Mouse (Mus musculus) limb, embryonic 12.5 days (tissue): ENCODE data around the gene Hist2h3b. TPM values are rescaled to one million over a fixed set of nuclear protein-coding genes. Genes with fewer than 3 reads are reported as not detected.

Source experiments
- ATAC-seq: fragments of 200-750 bp; cut with Nextera tagmentation; 2 replicates; pipeline ENCODE4 v1.8.0; 2017; ENCODE audit warnings: low read depth, moderate TSS enrichment; ENCODE audit not compliant: insufficient number of reproducible peaks, insufficient read depth, low FRiP score, low TSS enrichment
- H3K27ac ChIP-seq: fragments of 300-500 bp; sonication (generic); 2 replicates; pipeline ENCODE4 v1.5.1; 2016; ENCODE audit warnings: mild to moderate bottlenecking, moderate library complexity
- H3K27me3 ChIP-seq: fragments of 300-500 bp; sonication (generic); 2 replicates; pipeline ENCODE4 v1.6.1; 2016; ENCODE audit warnings: mild to moderate bottlenecking, moderate library complexity
- H3K36me3 ChIP-seq: fragments of 300-500 bp; sonication (generic); 2 replicates; pipeline ENCODE4 v1.6.1; 2016; ENCODE audit warnings: mild to moderate bottlenecking, moderate library complexity
- H3K4me1 ChIP-seq: fragments of 300-500 bp; sonication (generic); replicated peaks from 2 replicates; pipeline ENCODE4 v1.6.1; 2016
- H3K4me2 ChIP-seq: fragments of 300-500 bp; sonication (generic); 2 replicates; pipeline ENCODE4 v1.6.1; 2016; ENCODE audit warnings: mild to moderate bottlenecking, moderate library complexity
- H3K4me3 ChIP-seq: fragments of 300-500 bp; sonication (generic); replicated peaks from 2 replicates; pipeline ENCODE4 v1.5.1; 2016; ENCODE audit warnings: mild to moderate bottlenecking
- H3K9ac ChIP-seq: fragments of 300-500 bp; sonication (generic); replicated peaks from 2 replicates; pipeline ENCODE4 v1.6.1; 2016; ENCODE audit warnings: mild to moderate bottlenecking, moderate library complexity
- H3K9me3 ChIP-seq: fragments of 300-500 bp; sonication (generic); 2 replicates; pipeline ENCODE4 v1.6.1; 2016; ENCODE audit warnings: mild to moderate bottlenecking, moderate library complexity
- WGBS: fragments of 180-500 bp; shearing (Covaris S2); methylation state at CpG from one replicate; pipeline ENCODE4 v1.1.7; 2016; 5-methylcytosine and 5-hydroxymethylcytosine counted together
- polyA plus RNA-seq: library from polyadenylated mRNA; unstranded; fragments of >200 nt; fragmentation: Nextera tagmentation; extraction: Ambion mirVana; gene quantifications from 2 replicates; pipeline ENCODE4 v1.2.1, GENCODE M21; 2016

The Hist2h3b gene
- polyA plus RNA-seq, 1 experiment from 2014 or later = 139 TPM

- Histone ChIP-seq H3K4me3 (no peak overlapping the region), H3K4me1 (peaks cover 16% of the 10 kb centered on the region), H3K27ac (no peak overlapping the region), H3K9ac (no peak overlapping the region), H3K27me3 (peaks cover 12% of the 10 kb centered on the region; the same call in 1 of the 2 replicates), H3K9me3 (no peaks in the 10 kb centered on the region), H3K4me2 (no peak overlapping the region), H3K36me3 (no peaks in the 10 kb centered on the region)
- no peak for ATAC-seq
- 40% methylated on average over 10 of the region's 10 CpGs for WGBS
Observed at GRCm38 (mm10) chr3:96254683-96255355, 13.6 kb upstream of the Hist2h3b start.

GRCm38 (mm10) chr3:96255926-96256593 is 12.4 kb upstream of the Hist2h3b start:
- 72% methylated on average over 5 of the region's 5 CpGs for WGBS
- no peaks in the 10 kb centered on the region for H3K36me3 ChIP-seq
- H3K27me3 ChIP-seq = peaks cover 12% of the 10 kb centered on the region; the same call in 1 of the 2 replicates
- no peak for ATAC-seq
- H3K4me1 ChIP-seq = peaks cover 4% of the 10 kb centered on the region
- no peak overlapping the region for H3K9ac ChIP-seq
- H3K27ac ChIP-seq = no peak overlapping the region
- H3K4me3 ChIP-seq = no peak overlapping the region
- H3K9me3 ChIP-seq = no peaks in the 10 kb centered on the region
- H3K4me2 ChIP-seq = no peak overlapping the region

GRCm38 (mm10) chr3:96257190-96257589 is 11.3 kb upstream of the Hist2h3b start:
- WGBS = 59% methylated on average over 3 of the region's 3 CpGs
- Histone ChIP-seq H3K9me3 (no peaks in the 10 kb centered on the region), H3K4me1 (peaks cover 9% of the 10 kb centered on the region), H3K27ac (no peak overlapping the region), H3K27me3 (peaks cover 12% of the 10 kb centered on the region; the same call in 1 of the 2 replicates), H3K36me3 (no peaks in the 10 kb centered on the region), H3K9ac (no peak overlapping the region), H3K4me3 (no peak overlapping the region), H3K4me2 (no peak overlapping the region)
- ATAC-seq = no peak

GRCm38 (mm10) chr3:96260220-96260619 is 8.2 kb upstream of the Hist2h3b start:
- H3K27me3 ChIP-seq = no peaks in the 10 kb centered on the region
- H3K27ac ChIP-seq = no peak overlapping the region
- H3K9ac ChIP-seq = no peak overlapping the region
- no peaks in the 10 kb centered on the region for H3K36me3 ChIP-seq
- H3K4me2 ChIP-seq = no peak overlapping the region
- no peak for ATAC-seq
- H3K4me1 ChIP-seq = peaks cover 24% of the 10 kb centered on the region
- H3K4me3 ChIP-seq = no peak overlapping the region
- 88% methylated on average over 5 of the region's 5 CpGs for WGBS
- no peaks in the 10 kb centered on the region for H3K9me3 ChIP-seq

- Histone ChIP-seq H3K4me2 (peak overlapping the region; percentile 76), H3K4me3 (peak overlapping the region; percentile 61; the same call in 1 of the 2 replicates), H3K36me3 (no peaks in the 10 kb centered on the region), H3K4me1 (peaks cover 25% of the 10 kb centered on the region), H3K9me3 (no peaks in the 10 kb centered on the region), H3K27me3 (no peaks in the 10 kb centered on the region), H3K9ac (peak overlapping the region; percentile 80), H3K27ac (peak overlapping the region; percentile 98)
- 69% methylated on average over 3 of the region's 3 CpGs for WGBS
- no peak for ATAC-seq
Observed at GRCm38 (mm10) chr3:96261623-96262022, 6.8 kb upstream of the Hist2h3b start.

- H3K27ac ChIP-seq = peak overlapping the region; percentile 98
- H3K27me3 ChIP-seq = no peaks in the 10 kb centered on the region
- H3K36me3 ChIP-seq = no peaks in the 10 kb centered on the region
- H3K4me1 ChIP-seq = peaks cover 25% of the 10 kb centered on the region
- H3K9me3 ChIP-seq = no peaks in the 10 kb centered on the region
- H3K4me2 ChIP-seq = peak overlapping the region; percentile 76
- ATAC-seq = peak; percentile 60
- peak overlapping the region; percentile 61 for H3K4me3 ChIP-seq
- peak overlapping the region; percentile 80 for H3K9ac ChIP-seq
- 2% methylated on average over 19 of the region's 19 CpGs for WGBS
Observed at GRCm38 (mm10) chr3:96262216-96262875, 6.1 kb upstream of the Hist2h3b start.

- Histone ChIP-seq H3K4me2 (peak within 1 kb of the TSS; percentile 76), H3K9ac (peak within 1 kb of the TSS; percentile 80), H3K4me1 (peaks cover 31% of the 10 kb centered on the region), H3K27ac (peak within 1 kb of the TSS; percentile 98), H3K9me3 (no peaks in the 10 kb centered on the region), H3K4me3 (peak within 1 kb of the TSS; percentile 61), H3K36me3 (no peaks in the 10 kb centered on the region), H3K27me3 (no peaks in the 10 kb centered on the region)
- ATAC-seq = peak; percentile 90
- WGBS = under 1% methylated on average over 40 of the region's 40 CpGs
Observed at GRCm38 (mm10) chr3:96262979-96263550, 5.4 kb upstream of the Hist2h3b start, which contains the start of gene Hist2h4. Gene Hist2h4 (minus strand): TSS chr3:96263311.

- no peaks in the 10 kb centered on the region for H3K27me3 ChIP-seq
- H3K4me2 ChIP-seq = peak overlapping the region; percentile 76
- ATAC-seq = no peak
- no peaks in the 10 kb centered on the region for H3K36me3 ChIP-seq
- H3K27ac ChIP-seq = peak overlapping the region; percentile 98
- peak overlapping the region; percentile 61 for H3K4me3 ChIP-seq
- no peaks in the 10 kb centered on the region for H3K9me3 ChIP-seq
- H3K4me1 ChIP-seq = peaks cover 33% of the 10 kb centered on the region
- H3K9ac ChIP-seq = peak overlapping the region; percentile 66
- 11% methylated on average over 27 of the region's 27 CpGs for WGBS
Observed at GRCm38 (mm10) chr3:96263558-96264403, 4.7 kb upstream of the Hist2h3b start.

GRCm38 (mm10) chr3:96264404-96264949 is 4.0 kb upstream of the Hist2h3b start:
- no peak for ATAC-seq
- Histone ChIP-seq H3K9ac (peak overlapping the region; percentile 66), H3K9me3 (no peaks in the 10 kb centered on the region), H3K27ac (peak overlapping the region; percentile 98), H3K36me3 (no peaks in the 10 kb centered on the region), H3K4me3 (peak overlapping the region; percentile 61), H3K4me1 (peaks cover 33% of the 10 kb centered on the region), H3K4me2 (peak overlapping the region; percentile 76), H3K27me3 (no peaks in the 10 kb centered on the region)
- 77% methylated on average over 7 of the region's 7 CpGs for whole genome bisulfite sequencing

GRCm38 (mm10) chr3:96266132-96266710 is 2.2 kb upstream of the Hist2h3b start:
- H3K4me1 ChIP-seq = peaks cover 33% of the 10 kb centered on the region
- no peak for ATAC-seq
- no peaks in the 10 kb centered on the region for H3K36me3 ChIP-seq
- H3K9me3 ChIP-seq = no peaks in the 10 kb centered on the region
- H3K27me3 ChIP-seq = no peaks in the 10 kb centered on the region
- no peak overlapping the region for H3K9ac ChIP-seq
- no peak overlapping the region for H3K4me2 ChIP-seq
- 0 out of 2 replicates have a peak overlapping the region, but pooled peaks have one; percentile 41 for H3K27ac ChIP-seq
- 88% methylated on average over 8 of the region's 8 CpGs for WGBS
- no peak overlapping the region for H3K4me3 ChIP-seq
